Mouse (Mus musculus) stomach, embryonic 15.5 days (tissue): ENCODE measurements around the gene AU021092. TPM values are rescaled to one million over a fixed set of nuclear protein-coding genes. Genes with fewer than 3 reads are reported as not detected.
A peak's percentile ranks its signal among the peaks of the same experiment; 100 is the strongest.
"Not testable (repeated sequence)": the region's sequence is repeated elsewhere in the genome, so short reads cannot be mapped to it uniquely, and the experiment has no call there.

Experiments used
- ATAC-seq: fragments of 200-750 bp; cut with Nextera tagmentation; 2 replicates; pipeline ENCODE4 v1.8.0; 2017; ENCODE audit warnings: low read depth, moderate number of reproducible peaks, moderate TSS enrichment; ENCODE audit not compliant: insufficient read depth, low FRiP score
- H3K27ac ChIP-seq: fragments of 300-500 bp; sonication (generic); 2 replicates; pipeline ENCODE4 v1.5.1; 2015; ENCODE audit warnings: mild to moderate bottlenecking, inconsistent platforms
- H3K27me3 ChIP-seq: fragments of 300-500 bp; sonication (generic); replicated peaks from 2 replicates; pipeline ENCODE4 v1.6.1; 2015; ENCODE audit warnings: inconsistent platforms
- H3K36me3 ChIP-seq: fragments of 300-500 bp; sonication (generic); 2 replicates; pipeline ENCODE4 v1.6.1; 2015; ENCODE audit warnings: inconsistent platforms
- H3K4me1 ChIP-seq: fragments of 300-500 bp; sonication (generic); 2 replicates; pipeline ENCODE4 v1.6.1; 2015; ENCODE audit warnings: inconsistent platforms
- H3K4me2 ChIP-seq: fragments of 300-500 bp; sonication (generic); 2 replicates; pipeline ENCODE4 v1.6.1; 2015; ENCODE audit warnings: mild to moderate bottlenecking, inconsistent platforms
- H3K4me3 ChIP-seq: fragments of 300-500 bp; sonication (generic); replicated peaks from 2 replicates; pipeline ENCODE4 v1.5.1; 2015; ENCODE audit warnings: inconsistent platforms
- H3K9ac ChIP-seq: fragments of 300-500 bp; sonication (generic); 2 replicates; pipeline ENCODE4 v1.6.1; 2015; ENCODE audit warnings: inconsistent platforms
- H3K9me3 ChIP-seq: fragments of 300-500 bp; sonication (generic); 2 replicates; pipeline ENCODE4 v1.6.1; 2016; ENCODE audit warnings: inconsistent platforms
- WGBS: fragments of 180-500 bp; shearing (Covaris S2); methylation state at CpG from one replicate; pipeline ENCODE4 v1.1.7; 2015; 5-methylcytosine and 5-hydroxymethylcytosine counted together
- polyA plus RNA-seq: library from polyadenylated mRNA; unstranded; fragments of >200 nt; fragmentation: Nextera tagmentation; extraction: Ambion mirVana; gene quantifications from 2 replicates; pipeline ENCODE4 v1.2.1, GENCODE M21; 2015

AU021092 gene
- polyA plus RNA-seq, 1 experiment from 2014 or later, result 5.3 TPM

DNA sequence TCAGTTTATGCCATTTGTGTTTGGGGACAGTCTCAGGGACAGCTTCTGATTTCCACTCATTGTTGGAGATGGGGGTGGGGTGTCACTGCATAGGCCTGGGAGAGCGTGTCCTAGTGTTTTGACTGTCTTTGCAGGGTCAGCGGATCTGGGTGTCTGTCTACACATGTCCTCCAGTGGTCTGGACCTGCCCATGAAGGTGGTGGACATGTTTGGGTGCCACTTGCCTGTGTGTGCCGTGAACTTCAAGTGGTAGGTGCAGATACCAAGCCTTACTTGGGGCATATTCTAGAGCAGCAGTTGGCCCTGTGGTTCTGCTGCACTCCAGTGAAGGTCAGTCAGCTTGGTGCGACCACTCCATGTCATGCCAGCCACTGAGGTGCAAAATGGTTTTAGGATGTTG, 20.3 kb upstream of the AU021092 start:
- Histone ChIP-seq H3K9me3 (no peaks in the 10 kb centered on the region), H3K4me3 (no peak overlapping the region), H3K27ac (no peak overlapping the region), H3K27me3 (no peaks in the 10 kb centered on the region), H3K4me2 (no peak overlapping the region), H3K36me3 (peaks cover 58% of the 10 kb centered on the region), H3K9ac (no peak overlapping the region), H3K4me1 (no peaks in the 10 kb centered on the region)
- no peak for ATAC-seq
- 86% methylated on average over 4 of the region's 4 CpGs for WGBS

GRCm38 (mm10) chr16:5233418-5234313, 11.6 kb upstream of the AU021092 start, which contains the start of gene Alg1:
Alg1 (plus strand) TSS chr16:5233621.
- Histone ChIP-seq H3K27me3 (no peaks in the 10 kb centered on the region), H3K4me1 (peaks cover 7% of the 10 kb centered on the region), H3K4me2 (peak within 1 kb of the TSS; percentile 80), H3K27ac (no peak within 1 kb of the TSS), H3K9ac (peak within 1 kb of the TSS; percentile 79; the same call in 1 of the 2 replicates), H3K9me3 (no peaks in the 10 kb centered on the region), H3K4me3 (peak within 1 kb of the TSS; percentile 94), H3K36me3 (0 out of 2 replicates have a peak, but pooled peaks cover 5% of the 10 kb centered on the region)
- peak; percentile 95 for ATAC-seq
- 2% methylated on average over 47 of the region's 47 CpGs for WGBS

GRCm38 (mm10) chr16:5232982-5233381, 10.9 kb upstream of the AU021092 start:
- no peaks in the 10 kb centered on the region for H3K36me3 ChIP-seq
- WGBS, result 69% methylated on average over 4 of the region's 4 CpGs
- H3K4me1 ChIP-seq, result peaks cover 7% of the 10 kb centered on the region
- ATAC-seq, result peak; percentile 6; the same call in 1 of the 2 replicates
- H3K27ac ChIP-seq, result no peak overlapping the region
- H3K9me3 ChIP-seq, result no peaks in the 10 kb centered on the region
- H3K9ac ChIP-seq, result no peak overlapping the region
- H3K4me3 ChIP-seq, result peak overlapping the region; percentile 94
- no peaks in the 10 kb centered on the region for H3K27me3 ChIP-seq
- peak overlapping the region; percentile 80 for H3K4me2 ChIP-seq

GRCm38 (mm10) chr16:5228103-5228502, 6.0 kb upstream of the AU021092 start:
- H3K36me3 ChIP-seq, H3K4me1 ChIP-seq, H3K9me3 ChIP-seq, ATAC-seq, H3K4me2 ChIP-seq, H3K9ac ChIP-seq, H3K27me3 ChIP-seq, H3K27ac ChIP-seq, H3K4me3 ChIP-seq: not testable (repeated sequence)
- WGBS, result 63% methylated on average over 3 of the region's 3 CpGs

DNA sequence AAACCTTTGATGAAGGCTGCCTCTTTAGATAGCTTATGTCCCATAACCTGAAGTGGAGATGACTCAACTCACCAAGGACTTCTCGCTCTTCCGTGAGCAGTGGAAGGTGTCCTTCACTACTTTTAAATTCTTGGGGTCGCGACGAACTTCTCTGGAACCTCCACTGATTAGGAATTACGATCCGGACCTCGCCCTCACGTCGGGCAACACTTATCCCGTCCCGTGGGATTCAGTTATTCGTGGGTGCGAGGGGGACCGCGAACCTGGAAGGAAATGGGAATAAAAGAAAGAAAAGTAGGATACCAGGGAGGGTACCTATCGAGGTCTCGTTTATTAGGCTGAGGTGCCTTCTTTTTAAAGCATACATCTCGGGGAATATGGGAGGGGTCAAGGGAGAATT, 5.4 kb upstream of the AU021092 start:
- not testable (repeated sequence) for ATAC-seq, H3K36me3 ChIP-seq, H3K27me3 ChIP-seq, H3K9ac ChIP-seq, H3K4me2 ChIP-seq, H3K27ac ChIP-seq, H3K9me3 ChIP-seq, H3K4me1 ChIP-seq, H3K4me3 ChIP-seq
- 78% methylated on average over 19 of the region's 19 CpGs for WGBS

DNA sequence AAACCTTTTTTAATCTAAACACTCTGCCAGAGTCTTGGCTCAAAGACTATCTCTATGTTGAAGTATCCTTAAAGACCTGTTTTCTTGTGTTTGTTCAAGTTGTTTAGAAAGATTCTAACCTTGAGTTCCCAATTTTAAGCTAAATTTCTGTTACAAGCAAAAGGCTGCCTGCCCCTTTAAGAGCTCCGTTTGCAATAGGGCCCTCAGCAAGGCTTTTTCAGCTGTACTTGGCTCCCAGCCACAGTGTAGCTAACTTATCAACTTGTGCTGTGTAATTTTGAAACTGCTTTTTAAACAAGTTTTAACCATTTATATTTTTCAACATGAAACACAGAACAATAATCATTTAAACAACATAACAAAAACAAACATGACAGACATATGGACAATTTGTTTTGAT, 4.4 kb upstream of the AU021092 start:
- H3K36me3 ChIP-seq, H3K4me2 ChIP-seq, H3K27ac ChIP-seq, H3K9ac ChIP-seq, H3K27me3 ChIP-seq, ATAC-seq, H3K4me3 ChIP-seq, H3K9me3 ChIP-seq, H3K4me1 ChIP-seq: not testable (repeated sequence)
- 5% methylated on average over 1 of the region's 1 CpGs for WGBS

- no peak for ATAC-seq
- no peak overlapping the region for H3K9ac ChIP-seq
- no peaks in the 10 kb centered on the region for H3K9me3 ChIP-seq
- no peak overlapping the region for H3K27ac ChIP-seq
- H3K27me3 ChIP-seq, result no peaks in the 10 kb centered on the region
- H3K4me2 ChIP-seq, result no peak overlapping the region
- no peaks in the 10 kb centered on the region for H3K36me3 ChIP-seq
- 0 out of 2 replicates have a peak, but pooled peaks cover 4% of the 10 kb centered on the region for H3K4me1 ChIP-seq
- H3K4me3 ChIP-seq, result no peak overlapping the region
- 63% methylated on average over 4 of the region's 4 CpGs for WGBS
Observed at GRCm38 (mm10) chr16:5221403-5221802, 696 bp downstream of the AU021092 start.

DNA sequence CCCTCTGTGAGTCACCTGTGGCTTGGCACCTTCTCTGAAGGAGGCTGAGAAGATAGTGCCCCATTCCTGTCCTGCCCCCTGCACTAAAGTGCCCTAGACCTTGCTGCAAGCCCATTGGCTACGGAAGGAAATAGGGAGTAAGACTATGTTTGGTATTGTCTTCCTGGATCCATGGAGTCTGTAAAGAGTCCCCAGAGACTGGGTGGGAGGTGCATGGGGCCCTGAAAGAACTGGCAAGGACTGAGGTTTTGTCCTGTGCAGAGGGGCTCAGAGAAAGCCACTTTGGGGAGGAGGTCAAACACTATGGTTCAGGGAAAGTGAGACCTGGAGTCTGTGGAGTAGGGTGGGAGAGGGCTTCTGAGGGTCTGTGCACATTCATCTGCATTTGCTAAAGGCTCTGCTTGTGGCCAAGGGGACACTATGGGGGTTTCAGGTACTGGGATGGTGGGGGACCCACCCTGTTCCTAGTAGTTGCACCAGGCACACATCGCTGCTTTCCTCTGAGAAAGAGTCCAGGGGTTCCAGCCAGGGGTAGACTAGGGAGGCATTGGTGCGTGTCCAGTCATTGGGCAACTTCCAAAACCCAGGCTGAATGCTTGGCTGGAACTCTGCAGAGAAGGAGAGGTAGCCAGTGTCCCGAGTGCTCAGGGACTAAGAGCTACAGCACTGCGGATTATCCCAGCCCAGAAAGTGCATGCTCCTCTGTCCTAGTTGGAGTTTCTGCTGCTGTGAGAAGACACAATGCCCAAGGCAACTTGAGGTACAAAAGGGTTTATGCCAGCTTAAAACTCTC, 4.6 kb downstream of the AU021092 start:
- H3K4me1 ChIP-seq, result 0 out of 2 replicates have a peak, but pooled peaks cover 5% of the 10 kb centered on the region
- 72% methylated on average over 5 of the region's 5 CpGs for WGBS
- H3K9ac ChIP-seq, result no peak overlapping the region
- no peak overlapping the region for H3K4me3 ChIP-seq
- H3K27ac ChIP-seq, result no peak overlapping the region
- ATAC-seq, result no peak
- H3K27me3 ChIP-seq, result no peaks in the 10 kb centered on the region
- H3K36me3 ChIP-seq, result no peaks in the 10 kb centered on the region
- H3K4me2 ChIP-seq, result no peak overlapping the region
- H3K9me3 ChIP-seq, result no peaks in the 10 kb centered on the region

- H3K4me3 ChIP-seq, result no peak overlapping the region
- H3K9me3 ChIP-seq, result no peaks in the 10 kb centered on the region
- no peaks in the 10 kb centered on the region for H3K27me3 ChIP-seq
- ATAC-seq, result no peak
- H3K4me2 ChIP-seq, result no peak overlapping the region
- 0 out of 2 replicates have a peak, but pooled peaks cover 5% of the 10 kb centered on the region for H3K4me1 ChIP-seq
- H3K36me3 ChIP-seq, result no peaks in the 10 kb centered on the region
- no peak overlapping the region for H3K9ac ChIP-seq
- WGBS, result 38% methylated on average over 6 of the region's 6 CpGs
- no peak overlapping the region for H3K27ac ChIP-seq
Observed at GRCm38 (mm10) chr16:5216686-5217085, 5.4 kb downstream of the AU021092 start.

DNA sequence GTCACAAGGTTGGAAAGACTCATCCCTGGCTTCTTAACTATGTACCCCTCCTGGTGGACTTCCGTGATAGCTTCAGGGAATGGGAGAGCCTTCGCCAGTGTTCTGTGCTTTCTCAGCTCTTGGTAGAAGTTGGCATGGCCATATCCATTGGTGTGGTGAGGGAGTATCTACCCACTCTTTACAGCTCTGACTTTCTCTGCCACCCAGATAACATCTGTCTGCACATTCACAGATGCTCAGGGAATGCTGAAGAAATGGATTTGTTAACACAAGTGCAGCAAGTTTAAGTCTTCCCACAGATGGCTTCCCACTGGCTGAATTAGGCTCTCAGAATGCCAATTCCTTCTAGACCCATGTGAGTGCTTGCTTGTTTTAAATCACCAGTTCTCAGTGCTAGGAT, 8.0 kb downstream of the AU021092 start:
- no peak overlapping the region for H3K9ac ChIP-seq
- no peaks in the 10 kb centered on the region for H3K27me3 ChIP-seq
- WGBS, result 85% methylated on average over 2 of the region's 2 CpGs
- H3K27ac ChIP-seq, result no peak overlapping the region
- no peak overlapping the region for H3K4me3 ChIP-seq
- no peaks in the 10 kb centered on the region for H3K9me3 ChIP-seq
- H3K36me3 ChIP-seq, result no peaks in the 10 kb centered on the region
- H3K4me1 ChIP-seq, result 0 out of 2 replicates have a peak, but pooled peaks cover 5% of the 10 kb centered on the region
- ATAC-seq, result no peak
- no peak overlapping the region for H3K4me2 ChIP-seq

GRCm38 (mm10) chr16:5212150-5212549, 9.9 kb downstream of the AU021092 start:
- Histone ChIP-seq H3K27me3 (no peaks in the 10 kb centered on the region), H3K9ac (no peak overlapping the region), H3K27ac (no peak overlapping the region), H3K9me3 (no peaks in the 10 kb centered on the region), H3K36me3 (no peaks in the 10 kb centered on the region), H3K4me1 (0 out of 2 replicates have a peak, but pooled peaks cover 5% of the 10 kb centered on the region), H3K4me3 (no peak overlapping the region), H3K4me2 (no peak overlapping the region)
- WGBS, result 79% methylated on average over 3 of the region's 3 CpGs
- ATAC-seq, result no peak

DNA sequence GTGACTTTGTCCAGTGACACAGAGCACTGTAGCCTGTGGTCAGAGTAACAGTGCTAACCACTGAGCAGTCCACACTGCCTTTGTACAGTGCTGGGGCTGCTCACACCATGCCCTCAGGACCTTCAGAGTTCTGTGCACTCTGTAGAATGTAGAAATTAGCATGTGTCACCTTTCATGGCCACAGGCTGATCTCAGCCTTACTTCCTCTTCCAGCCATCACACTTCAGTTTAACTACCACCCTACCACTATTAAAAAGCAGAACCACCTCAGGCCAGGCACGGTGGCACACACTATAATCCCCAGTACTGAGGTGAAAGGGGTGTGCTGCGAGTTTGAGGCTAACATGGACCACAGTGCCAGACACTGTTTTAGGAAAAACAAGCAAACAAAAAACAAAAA, 11.7 kb downstream of the AU021092 start:
- Histone ChIP-seq H3K27ac (no peak overlapping the region), H3K4me2 (no peak overlapping the region), H3K27me3 (no peaks in the 10 kb centered on the region), H3K9ac (no peak overlapping the region), H3K36me3 (no peaks in the 10 kb centered on the region), H3K9me3 (no peaks in the 10 kb centered on the region), H3K4me1 (no peaks in the 10 kb centered on the region), H3K4me3 (no peak overlapping the region)
- 70% methylated on average over 2 of the region's 2 CpGs for WGBS
- no peak for ATAC-seq
